Mouse (Mus musculus) c-Kit-positive CD71-negative TER-119-negative erythroid progenitor cells, embryonic 14.5 days (primary cell): ENCODE results near the gene Tshz2.

Experiments used
- DNase-seq: peaks from one replicate; pipeline ENCODE4 v3.0.0-alpha.2; 2013; ENCODE audit warnings: low read depth

The Tshz2 gene

DNA sequence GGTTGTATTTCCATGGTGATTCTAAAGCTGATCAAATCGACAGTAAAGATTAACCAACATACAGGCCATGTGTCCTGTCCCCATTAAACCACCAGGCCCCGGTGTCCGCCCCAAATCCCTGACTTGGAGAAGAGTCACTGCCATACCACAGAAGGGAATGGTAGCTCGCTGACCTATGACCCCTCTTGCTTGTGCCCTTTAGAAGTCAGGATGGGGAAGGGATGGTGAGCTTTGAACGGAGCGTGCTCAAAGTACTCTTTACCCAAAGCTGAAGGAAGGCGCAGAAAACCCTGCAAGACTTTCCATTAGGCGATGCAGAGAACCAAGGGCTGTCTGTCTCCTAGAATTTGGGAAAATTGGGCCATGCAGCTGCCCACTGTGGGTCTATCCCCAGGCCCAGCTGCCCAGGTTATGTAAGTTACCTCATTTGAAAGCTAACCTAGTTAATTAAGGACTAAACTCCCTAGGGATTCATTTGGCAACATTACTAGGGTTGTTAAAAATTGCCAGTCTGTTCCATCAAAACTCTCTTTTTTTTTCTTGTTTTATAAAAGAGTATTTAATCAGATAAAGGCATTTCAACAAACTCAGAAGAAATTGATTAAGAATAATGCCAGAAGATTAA is 238.7 kb downstream of the Tshz2 start:
- no peak for DNase-seq

DNA sequence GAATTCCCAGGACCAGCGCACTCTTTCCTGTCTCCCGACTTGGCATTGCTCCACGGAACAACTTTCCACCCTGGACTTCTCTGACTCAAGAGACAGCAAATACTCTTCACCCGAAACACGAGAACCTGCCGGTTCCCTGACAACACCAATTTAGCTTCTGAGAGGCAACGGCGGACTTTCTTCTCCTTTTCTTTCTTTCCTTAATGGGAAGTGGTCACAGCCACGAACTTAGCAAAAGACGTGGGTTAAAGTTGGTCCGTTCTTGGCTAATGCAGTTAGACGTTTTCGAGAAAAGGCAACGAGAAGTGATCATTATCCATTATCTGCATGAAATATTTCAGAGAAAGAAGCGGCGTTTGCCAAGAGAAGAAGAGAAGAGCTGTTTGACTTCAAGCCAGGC is 240.6 kb downstream of the Tshz2 start:
- no peak for DNase-seq

DNA sequence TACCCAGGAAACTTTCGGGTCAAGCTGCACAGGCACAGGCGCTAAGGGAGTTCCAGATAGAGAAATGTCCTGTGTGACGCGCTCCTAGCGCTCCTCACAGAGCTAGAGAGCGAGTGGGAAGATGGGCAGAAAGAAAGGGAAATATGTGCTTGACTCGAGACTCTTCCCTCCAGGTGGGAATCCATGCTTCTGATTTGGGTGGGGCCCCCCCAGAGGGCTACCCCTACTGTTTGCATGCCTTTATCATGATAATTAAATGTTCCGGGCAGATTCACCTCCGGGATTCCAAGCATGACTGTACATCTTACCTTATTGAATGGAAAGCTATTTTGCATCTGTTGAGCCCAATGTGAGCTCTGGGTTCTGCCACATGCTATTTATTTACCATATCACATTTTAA is 255.1 kb downstream of the Tshz2 start:
- DNase-seq, result no peak

DNA sequence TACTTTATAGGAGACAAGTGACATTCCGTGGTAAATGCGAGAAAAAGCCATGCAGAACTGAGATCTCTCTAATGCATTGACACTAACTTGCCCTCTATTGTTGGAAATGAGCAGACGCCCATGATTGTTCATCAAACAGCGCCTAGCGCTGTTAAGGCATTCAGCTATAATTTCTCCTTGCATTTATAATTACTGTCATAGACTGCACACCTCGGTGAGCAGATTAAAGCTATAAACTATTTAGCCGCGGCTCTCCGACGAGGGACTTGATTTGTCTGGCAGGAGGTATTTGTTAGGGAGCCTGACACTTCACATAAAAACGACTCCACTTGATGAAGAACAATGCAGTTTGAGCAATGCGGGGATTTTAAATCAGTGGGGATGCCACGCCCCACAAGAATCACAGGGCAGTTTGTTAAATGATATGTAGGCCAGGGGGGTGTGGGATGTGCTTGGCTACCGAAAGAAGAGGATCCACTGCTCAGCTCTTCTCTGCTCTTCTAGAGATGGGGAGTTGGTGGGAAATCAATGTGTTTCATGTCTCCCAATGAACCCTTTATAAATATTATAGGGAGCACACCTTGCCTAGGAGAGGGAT is 259.7 kb downstream of the Tshz2 start:
- DNase-seq, result no peak

DNA sequence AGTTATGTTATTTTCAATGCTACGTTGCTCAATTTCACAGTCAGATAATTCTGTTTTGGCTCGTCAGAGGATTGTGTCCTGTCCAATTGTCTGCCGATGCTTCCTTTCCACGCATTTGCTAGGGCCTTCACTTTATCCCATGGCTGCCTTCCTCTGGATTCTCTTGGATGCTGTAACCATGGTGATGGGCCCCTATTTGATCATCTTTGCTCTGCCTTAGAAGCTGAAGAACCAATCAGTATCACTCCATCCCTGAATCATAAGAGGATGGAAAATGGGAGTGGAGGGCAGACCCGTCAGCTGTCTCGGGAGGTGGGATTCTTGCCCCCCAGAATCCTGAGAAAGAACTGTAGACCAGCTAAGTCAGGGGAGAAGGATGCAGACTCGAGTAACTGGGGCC is 270.1 kb downstream of the Tshz2 start:
- DNase-seq, result no peak

DNA sequence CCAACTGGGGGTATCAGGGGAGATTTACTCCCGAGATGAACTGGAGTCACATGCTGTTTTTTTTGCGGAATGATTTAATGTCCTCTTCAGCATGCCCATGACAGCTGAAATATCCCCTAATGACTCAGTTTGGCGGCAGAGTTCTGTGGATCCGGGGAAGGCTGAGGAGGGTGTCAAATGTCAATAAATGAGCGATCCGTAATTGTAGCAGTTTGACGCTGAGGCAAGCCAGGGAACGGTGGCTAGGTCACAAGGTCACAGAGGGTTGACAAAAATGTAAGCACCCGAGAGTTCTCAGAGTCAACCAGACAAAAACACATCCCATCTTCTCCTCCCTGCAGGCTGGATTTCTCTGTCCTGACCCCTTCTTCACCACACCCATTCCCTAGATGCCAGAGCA is 273.6 kb downstream of the Tshz2 start:
- no peak for DNase-seq

DNA sequence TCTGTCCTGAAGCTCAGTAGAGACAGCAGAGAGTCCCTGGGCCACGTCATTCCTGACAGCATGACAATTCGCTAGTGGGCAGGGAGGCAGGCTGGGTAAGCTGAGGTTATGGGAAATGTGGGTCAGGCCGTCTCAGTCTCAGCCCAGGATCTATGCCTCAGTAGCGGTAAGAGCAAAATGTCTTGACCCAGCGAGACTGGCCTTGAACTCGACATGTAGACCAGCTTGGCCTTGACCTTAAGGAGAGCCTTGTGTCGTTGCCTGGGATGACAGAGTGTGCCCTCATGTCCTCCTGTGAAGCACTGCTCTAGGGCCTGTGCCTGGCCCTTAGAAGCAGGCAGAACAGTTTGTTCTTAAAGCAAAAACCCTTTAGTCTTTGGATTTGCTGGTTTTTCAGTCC is 275.2 kb downstream of the Tshz2 start:
- DNase-seq, result no peak

DNA sequence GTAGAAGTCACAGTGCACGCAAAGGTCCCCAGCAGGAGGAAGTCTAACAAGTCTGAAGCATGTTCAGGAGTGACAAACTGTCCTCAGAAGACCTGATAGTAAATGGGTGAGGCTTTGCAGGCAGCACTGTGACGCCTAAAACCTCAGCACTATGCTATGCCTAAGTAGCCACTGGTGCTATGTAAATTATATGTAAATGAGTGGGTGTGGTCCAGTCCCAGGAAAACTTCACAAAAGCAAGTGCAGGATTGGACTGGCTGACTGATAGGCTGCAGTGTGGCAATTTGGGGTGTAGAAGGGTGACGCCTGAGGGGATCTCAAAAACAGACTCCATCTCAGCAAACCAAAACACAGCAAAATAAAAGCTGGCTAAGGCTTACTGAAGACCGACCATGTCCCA is 277.8 kb downstream of the Tshz2 start:
- no peak for DNase-seq

DNA sequence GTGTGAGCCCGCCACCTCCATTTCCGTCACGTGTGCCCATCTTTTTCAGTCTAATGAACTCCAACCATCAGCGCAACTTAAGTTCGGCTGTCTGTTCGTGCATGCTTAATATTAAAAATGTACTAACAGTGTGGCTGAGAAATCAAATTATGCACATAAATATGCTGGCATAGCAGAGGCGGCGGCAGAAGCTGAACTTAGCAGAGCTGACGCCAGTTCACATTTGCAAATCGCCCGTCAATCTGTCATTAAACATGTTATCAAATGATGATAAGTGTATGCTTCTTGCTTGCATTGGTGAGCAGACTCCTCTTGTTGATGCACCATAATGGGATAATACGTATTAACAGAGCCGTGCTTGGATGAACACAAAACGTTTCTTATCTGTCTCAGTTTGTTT is 280.0 kb downstream of the Tshz2 start:
- DNase-seq, result no peak

DNA sequence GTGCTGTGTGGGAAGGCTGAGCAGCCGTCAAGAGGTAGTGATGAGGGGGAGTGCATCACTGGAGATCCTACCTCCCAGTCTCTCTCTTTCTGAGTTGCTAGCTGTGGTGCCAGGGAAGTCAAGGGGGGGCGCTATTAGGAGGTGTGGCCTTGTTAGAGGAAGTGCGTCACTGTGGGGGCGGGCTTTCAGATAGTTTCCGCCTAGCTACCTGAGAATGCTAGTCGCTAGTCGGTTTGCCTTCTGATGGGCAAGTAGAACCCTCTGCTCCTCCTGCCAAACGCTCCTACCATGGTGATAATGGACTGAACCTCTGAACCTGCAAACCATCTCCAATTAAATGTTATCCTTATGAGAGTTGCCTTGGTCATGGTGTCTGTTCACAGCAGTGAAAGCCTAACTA is 282.1 kb downstream of the Tshz2 start:
- no peak for DNase-seq

DNA sequence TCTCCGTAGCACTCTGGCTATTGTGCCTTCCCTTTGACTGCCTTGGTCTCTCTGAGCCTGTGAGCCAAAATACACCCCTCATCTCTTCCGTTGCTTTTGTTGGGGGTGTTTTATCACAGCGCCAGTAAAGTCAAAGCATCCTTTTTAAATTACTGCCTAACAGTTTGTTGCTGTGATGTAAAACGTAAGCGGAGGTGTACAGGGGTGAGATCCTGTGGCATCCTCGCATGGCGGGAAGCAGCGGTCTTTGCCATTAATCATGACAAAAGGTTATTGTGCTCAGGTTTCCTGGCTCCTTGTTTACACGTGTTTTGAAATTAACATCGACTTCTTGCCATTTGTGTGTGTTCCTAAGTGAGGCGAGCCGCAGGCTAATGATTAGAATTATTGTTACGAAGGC is 282.5 kb downstream of the Tshz2 start:
- DNase-seq, result no peak

DNA sequence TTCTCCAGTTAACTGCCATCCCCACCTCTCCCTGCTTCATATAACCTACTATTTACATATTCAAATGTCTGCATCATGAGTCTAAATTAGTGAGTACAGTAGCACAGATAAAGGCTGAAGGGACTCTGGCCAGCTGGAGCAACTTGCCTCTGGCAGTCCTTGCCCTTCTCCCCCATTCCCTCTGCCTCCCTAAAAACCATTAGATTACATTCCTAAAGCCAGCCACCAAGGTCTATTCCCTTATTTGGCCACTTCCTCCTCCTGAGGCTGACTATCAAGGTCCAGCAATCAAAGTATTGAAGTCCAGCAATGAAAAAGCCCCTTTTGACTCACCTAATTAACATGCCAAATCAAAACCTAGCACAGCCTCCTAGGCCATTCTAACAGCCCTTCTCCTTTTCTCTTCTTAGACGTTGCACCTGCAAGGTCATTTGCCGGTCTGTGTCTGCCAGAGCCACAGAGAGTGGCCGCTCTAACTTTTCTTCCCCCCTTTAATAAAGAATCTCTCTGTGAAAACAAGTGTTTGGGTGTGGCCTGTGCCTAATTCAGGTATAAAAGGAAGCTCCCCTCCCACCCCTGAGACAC is 286.4 kb downstream of the Tshz2 start:
- no peak for DNase-seq

DNA sequence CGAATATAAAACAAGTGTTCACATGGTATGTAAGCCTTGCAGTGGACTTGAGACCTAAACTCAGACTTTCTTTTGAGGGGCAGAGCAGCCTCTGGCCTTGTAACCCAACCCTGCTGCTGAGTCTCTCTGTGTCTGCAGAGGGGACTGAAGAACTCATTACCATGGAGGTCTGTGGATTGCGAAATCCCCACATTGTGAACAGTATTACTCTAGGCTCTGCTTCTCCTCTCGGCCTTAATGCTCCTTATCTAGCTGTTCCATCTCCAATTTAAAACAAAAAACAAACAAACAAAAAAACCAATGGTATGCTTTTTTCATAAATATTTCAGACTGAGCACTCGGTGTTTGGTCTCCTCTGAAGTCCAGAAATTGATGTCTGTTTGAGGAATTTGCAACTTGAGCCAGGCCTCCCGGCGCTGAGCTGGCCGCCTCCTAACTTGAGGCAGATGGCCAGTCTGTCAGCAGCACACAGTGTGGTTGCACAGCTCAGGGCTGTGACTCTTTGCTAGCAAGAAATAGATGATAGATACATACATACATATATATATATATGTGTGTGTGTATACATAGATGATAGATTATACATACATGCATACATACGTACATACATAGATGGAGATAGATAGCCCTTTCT is 291.5 kb downstream of the Tshz2 start:
- no peak for DNase-seq

DNA sequence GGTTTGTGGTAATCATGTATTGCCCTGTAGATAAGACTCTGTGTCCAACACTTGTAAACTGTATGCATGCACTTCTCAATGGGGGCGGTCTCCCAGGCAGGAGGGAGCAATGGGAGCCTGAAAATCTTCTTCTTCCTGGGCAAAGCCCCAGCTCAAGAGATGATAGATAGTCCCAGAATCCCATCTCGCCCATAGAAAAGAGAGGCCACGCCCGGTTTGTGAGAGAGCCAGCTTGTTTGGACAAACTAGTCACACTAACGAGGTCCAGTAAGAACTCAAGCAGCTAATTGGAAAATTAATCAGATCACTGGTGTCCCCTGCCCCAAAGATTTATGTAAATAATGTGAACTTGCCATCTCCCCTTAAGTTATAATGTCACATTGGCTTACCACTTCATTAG is 292.7 kb downstream of the Tshz2 start:
- DNase-seq, result no peak

DNA sequence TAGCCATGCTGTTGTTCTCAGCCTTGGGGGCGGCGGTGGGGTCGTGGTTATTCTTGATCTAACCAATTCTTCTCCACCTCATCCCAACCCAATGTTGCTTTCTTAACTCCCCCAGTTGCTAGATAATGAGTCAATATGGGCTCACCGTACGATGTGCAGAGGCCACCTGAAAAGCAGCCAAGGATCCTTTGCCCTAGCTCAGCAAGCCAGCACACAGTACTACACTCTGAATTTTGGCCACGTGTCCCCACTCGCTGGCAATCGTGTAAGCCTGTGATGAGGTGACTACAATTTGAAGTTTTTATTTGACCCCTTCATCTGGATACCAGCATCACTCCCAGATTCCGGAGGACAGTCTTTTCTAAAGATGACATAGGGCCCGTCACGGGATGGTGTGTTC is 293.2 kb downstream of the Tshz2 start:
- DNase-seq, result no peak

DNA sequence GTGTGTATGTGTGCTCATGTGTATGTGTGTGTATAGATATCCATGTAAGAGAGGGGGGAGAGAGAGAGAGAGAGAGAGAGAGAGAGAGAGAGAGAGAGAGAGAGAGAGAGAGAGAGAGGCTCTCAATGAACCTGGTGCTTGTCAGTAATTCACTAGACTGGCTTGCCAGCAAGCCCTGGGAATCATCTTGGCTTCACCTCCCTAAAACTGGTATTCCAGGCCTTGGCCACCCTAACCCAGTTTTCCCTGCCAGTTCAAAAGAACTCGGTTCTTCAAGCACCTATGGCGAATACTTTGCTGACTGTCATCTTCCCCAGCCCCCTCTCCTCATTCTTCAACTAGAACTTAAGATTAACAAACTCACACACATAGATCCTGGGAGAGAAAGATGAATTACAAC is 294.6 kb downstream of the Tshz2 start:
- no peak for DNase-seq

DNA sequence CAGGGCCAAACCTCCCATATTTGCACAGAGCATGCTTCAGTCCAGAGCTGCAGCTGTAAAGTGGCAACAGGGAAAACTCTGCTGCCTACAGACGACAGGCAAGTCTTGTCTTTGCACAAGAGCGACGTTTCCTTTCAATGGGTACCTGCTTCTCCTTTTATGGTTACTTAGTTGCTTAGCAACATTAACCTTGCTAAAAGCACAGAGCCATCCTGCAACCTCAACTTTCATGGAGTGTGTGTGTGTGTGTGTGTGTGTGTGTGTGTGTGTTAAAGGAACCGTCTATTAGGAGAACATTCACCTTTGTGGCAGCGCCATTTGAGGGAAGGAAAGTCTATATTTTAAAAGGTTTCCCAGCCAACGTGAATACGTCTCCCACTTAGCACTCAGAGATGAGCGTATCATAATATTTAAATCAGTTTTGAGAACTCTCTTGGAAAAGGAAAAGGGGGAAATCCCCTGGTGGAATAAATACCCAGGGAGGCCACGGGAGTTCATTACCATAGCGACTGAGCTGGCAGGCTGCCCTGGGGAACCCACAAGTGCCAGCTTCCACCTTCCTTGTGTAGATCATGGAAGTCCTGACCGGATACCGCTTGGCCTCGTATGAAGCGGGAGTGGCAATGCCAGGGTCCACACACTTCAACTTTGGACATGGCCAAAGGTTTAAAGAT is 295.8 kb downstream of the Tshz2 start:
- DNase-seq, result no peak

DNA sequence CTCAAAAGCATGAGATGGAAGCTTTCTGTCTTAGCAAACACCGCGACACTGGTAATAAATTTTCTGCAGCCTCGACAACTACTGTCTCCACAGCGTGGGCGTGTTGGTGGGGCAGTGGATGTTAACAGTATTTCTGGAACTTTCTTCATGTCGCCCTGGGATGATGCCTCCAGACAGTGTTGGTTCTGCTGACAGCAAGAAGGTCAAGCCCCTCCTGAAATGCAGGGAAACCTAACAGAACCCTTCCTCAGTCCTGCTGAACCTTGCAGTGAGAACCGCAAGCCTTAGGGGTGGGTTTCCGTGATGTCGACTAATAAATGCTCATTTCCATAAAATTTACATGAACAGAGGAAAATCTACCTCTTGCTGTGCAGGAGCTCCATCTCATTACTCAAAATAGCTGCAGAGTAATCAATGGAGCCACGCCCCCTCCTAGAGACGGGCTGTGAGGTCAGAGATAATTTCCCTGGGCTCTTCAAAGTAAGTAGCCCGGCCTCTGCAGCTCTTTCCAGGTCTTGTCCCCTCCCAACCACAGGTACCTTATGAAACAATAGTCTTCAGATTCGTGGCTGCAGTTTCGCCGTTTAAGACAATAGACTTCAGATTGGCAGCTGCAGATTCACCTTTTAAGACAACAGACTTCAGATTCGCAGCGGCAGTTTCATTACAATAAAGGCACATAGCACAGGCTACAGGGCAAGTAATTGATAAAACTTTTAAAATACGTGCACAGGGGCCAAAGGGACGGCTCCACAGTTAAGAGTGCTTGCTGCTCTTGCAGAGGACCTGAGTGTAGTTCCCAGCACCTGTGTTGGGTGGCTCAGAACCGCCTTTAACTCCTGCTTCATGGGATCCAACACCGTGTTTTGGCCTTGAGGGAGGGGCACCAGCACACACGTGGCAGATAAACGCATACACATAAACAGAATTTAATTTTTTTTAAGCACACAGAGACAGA is 297.0 kb downstream of the Tshz2 start:
- DNase-seq, result peak; percentile 31

DNA sequence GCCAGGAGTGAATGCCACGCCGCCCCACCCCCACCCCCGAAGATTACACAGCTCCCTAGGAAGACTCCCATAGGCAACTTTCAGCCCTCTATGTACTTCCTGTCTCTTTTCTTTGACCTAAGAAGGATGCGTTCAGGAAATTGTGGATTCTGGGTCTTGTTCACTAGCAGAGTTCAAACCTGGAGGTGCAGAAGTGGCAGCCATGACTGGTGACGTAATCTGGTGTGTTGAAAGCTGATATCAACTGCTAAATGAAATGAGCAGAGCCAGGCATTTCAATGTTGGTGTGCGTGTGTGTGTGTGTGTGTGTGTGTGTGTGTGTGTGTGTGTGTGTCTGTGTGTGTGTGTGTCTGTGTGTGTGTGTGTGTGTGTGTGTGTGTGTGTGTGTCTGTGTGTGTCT is 302.8 kb downstream of the Tshz2 start:
- DNase-seq, result no peak

DNA sequence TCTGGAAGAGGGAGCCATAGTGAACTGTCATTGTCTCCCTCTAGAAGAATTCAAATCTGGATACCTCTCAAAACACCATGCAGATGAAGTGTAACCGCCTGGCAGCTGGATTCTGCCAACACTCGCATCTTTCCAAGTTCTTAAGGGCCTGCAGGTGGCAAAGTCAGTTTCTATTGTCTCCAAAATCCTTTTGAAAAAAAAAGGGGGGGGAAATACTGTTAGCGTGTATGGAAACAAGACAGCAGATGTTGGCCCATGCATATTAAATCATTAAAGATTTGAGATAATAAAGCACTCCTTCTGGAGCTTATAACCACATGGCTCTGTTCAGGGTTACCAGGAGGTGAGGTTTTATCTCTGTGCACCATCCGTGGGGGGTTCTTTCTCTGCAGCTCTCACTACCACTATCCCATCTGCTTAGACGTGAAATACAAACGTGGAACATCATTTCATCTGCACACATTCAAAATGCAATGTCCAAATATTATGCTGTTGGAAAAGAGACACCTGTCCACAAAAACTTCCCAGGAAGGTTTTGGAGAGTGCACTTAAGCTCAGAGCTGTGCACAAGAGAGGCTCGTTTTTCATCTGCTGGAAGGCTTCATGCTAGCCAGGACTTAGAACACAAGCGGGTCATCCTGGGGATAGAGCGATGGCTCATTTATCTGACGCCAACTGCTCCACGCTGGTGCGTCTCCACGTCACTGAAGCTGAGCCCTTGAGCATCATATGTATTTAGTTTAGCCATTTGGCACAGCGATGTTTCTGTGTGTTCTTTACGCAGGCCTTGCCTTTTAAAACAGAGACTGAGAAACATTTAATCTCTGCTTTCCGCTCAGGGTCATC is 307.7 kb downstream of the Tshz2 start:
- no peak for DNase-seq

DNA sequence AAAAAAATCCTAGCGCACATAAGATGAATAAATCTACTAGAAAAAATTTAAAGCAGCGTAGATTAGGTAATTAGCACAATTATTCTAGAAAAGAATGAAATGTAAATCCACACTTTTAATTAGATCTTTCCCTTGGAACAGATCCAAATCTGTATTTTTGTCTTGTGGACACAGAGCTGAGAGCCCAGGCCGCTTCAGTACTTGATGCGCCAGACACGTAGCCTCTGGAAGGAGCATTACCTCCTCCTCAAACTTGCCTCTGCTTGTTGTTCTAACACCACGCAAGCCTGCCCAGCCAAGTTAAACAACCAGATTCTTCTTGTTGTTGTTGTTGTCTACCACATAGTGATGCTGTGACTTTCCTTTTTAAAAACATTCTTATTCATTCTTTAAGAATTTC is 310.9 kb downstream of the Tshz2 start:
- DNase-seq, result no peak
